Mouse (Mus musculus) megakaryocyte-erythroid progenitor cell, adult 5-6 weeks (primary cell): ENCODE data around the gene Cdc6. TPM values are rescaled to one million over a fixed set of nuclear protein-coding genes. Genes with fewer than 3 reads are reported as not detected.

Experiments
- ATAC-seq: replicated peaks from 2 replicates; pipeline ENCODE4 v1.8.0; 2016; ENCODE audit warnings: mild to moderate bottlenecking, inconsistent platforms; ENCODE audit not compliant: severe bottlenecking, poor library complexity, low FRiP score, low TSS enrichment
- total RNA-seq, 2 experiments: library from RNA; stranded (forward) in 1 of 2; stranded (reverse) in 1 of 2; fragments of 200-1000, 215-1000 nt in 1 of 2; fragments of >200 nt in 1 of 2; fragmentation: Nextera tagmentation in 1 of 2; gene quantifications; 2 replicates each; pipeline ENCODE4 v1.2.3; 2014 to 2017

Gene Cdc6
- total RNA-seq, 2 experiments from 2014 or later = 78.7 to 101 TPM

- ATAC-seq = no peak
These were observed 46.3 kb downstream of the Cdc6 start for GRCm38 (mm10) chr11:98953835-98954320.

GRCm38 (mm10) chr11:98954373-98954772 lies 46.8 kb downstream of the Cdc6 start:
- ATAC-seq = 0 out of 2 replicates have a peak, but pooled peaks have one; percentile 24

GRCm38 (mm10) chr11:98954801-98955706 lies 47.5 kb downstream of the Cdc6 start:
- no peak for ATAC-seq

GRCm38 (mm10) chr11:98955707-98956235 lies 48.2 kb downstream of the Cdc6 start:
- 0 out of 2 replicates have a peak, but pooled peaks have one; percentile 17 for ATAC-seq

GRCm38 (mm10) chr11:98956340-98956739 lies 48.7 kb downstream of the Cdc6 start:
- no peak for ATAC-seq

- ATAC-seq = peak; percentile 82
These were observed 52.1 kb downstream of the Cdc6 start for GRCm38 (mm10) chr11:98959437-98960312.

GRCm38 (mm10) chr11:98960313-98960906 lies 52.8 kb downstream of the Cdc6 start:
- ATAC-seq = no peak

- ATAC-seq = no peak
These were observed 53.5 kb downstream of the Cdc6 start for GRCm38 (mm10) chr11:98961051-98961592.

GRCm38 (mm10) chr11:98961766-98962165 lies 54.2 kb downstream of the Cdc6 start:
- no peak for ATAC-seq

- ATAC-seq = no peak
These were observed 55.0 kb downstream of the Cdc6 start for GRCm38 (mm10) chr11:98962421-98963095.

GRCm38 (mm10) chr11:98963191-98964021 lies 55.8 kb downstream of the Cdc6 start:
- ATAC-seq = no peak

- ATAC-seq = no peak
These were observed 56.6 kb downstream of the Cdc6 start for GRCm38 (mm10) chr11:98964201-98964615.

GRCm38 (mm10) chr11:98964616-98965415 lies 57.2 kb downstream of the Cdc6 start:
- no peak for ATAC-seq

GRCm38 (mm10) chr11:98965416-98966077 lies 57.9 kb downstream of the Cdc6 start:
- no peak for ATAC-seq

- peak; percentile 53 for ATAC-seq
These were observed 59.0 kb downstream of the Cdc6 start for GRCm38 (mm10) chr11:98966499-98967141.

GRCm38 (mm10) chr11:98968079-98968478 lies 60.5 kb downstream of the Cdc6 start:
- ATAC-seq = no peak
